Mouse (Mus musculus): ENCODE measurements at regions not wholly inside any gene's neighbourhood (a gene's known extent, or its start where the extent isn't known, plus 50 kb on each side); places are given as distances from the start of the nearest gene placed in this dataset.
A peak's percentile ranks its signal among the peaks of the same experiment; 100 is the strongest.

- DNase-seq (ENCODE audit: low read depth, low spot score) = no peak
Observed at GRCm38 (mm10) chr6:31192197-31192596, 206.3 kb upstream of the Mkln1 start.

GRCm38 (mm10) chr6:31193202-31193601, 205.3 kb upstream of the Mkln1 start:
- no peak for DNase-seq (ENCODE audit: low read depth, low spot score)

- DNase-seq (ENCODE audit: low read depth, low spot score) = no peak
Observed at GRCm38 (mm10) chr6:31197631-31198338, 200.8 kb upstream of the Mkln1 start.

- DNase-seq (ENCODE audit: low read depth, low spot score) = no peak
Observed at GRCm38 (mm10) chr6:31198340-31198739, 200.2 kb upstream of the Mkln1 start.

GRCm38 (mm10) chr6:31200705-31201104, 197.8 kb upstream of the Mkln1 start:
- DNase-seq (ENCODE audit: low read depth, low spot score) = peak; percentile 50

GRCm38 (mm10) chr6:31201375-31201972, 197.1 kb upstream of the Mkln1 start:
- no peak for DNase-seq (ENCODE audit: low read depth, low spot score)

- DNase-seq (ENCODE audit: low read depth, low spot score) = no peak
Observed at GRCm38 (mm10) chr6:31202594-31202993, 195.9 kb upstream of the Mkln1 start.

GRCm38 (mm10) chr6:31204434-31204833, 194.1 kb upstream of the Mkln1 start:
- no peak for DNase-seq (ENCODE audit: low read depth, low spot score)

GRCm38 (mm10) chr6:31204839-31205238, 193.7 kb upstream of the Mkln1 start:
- no peak for DNase-seq (ENCODE audit: low read depth, low spot score)

GRCm38 (mm10) chr6:31206106-31206505, 192.4 kb upstream of the Mkln1 start:
- DNase-seq (ENCODE audit: low read depth, low spot score) = no peak

GRCm38 (mm10) chr6:31207231-31207630, 191.3 kb upstream of the Mkln1 start:
- peak; percentile 38 for DNase-seq (ENCODE audit: low read depth, low spot score)

- no peak for DNase-seq (ENCODE audit: low read depth, low spot score)
Observed at GRCm38 (mm10) chr6:31208224-31208623, 190.3 kb upstream of the Mkln1 start.

- no peak for DNase-seq (ENCODE audit: low read depth, low spot score)
Observed at GRCm38 (mm10) chr6:31209411-31210139, 189.0 kb upstream of the Mkln1 start.

GRCm38 (mm10) chr6:31210209-31210714, 188.3 kb upstream of the Mkln1 start:
- DNase-seq (ENCODE audit: low read depth, low spot score) = no peak

GRCm38 (mm10) chr6:31211091-31211490, 187.4 kb upstream of the Mkln1 start:
- no peak for DNase-seq (ENCODE audit: low read depth, low spot score)

- DNase-seq (ENCODE audit: low read depth, low spot score) = no peak
Observed at GRCm38 (mm10) chr6:31211616-31212015, 186.9 kb upstream of the Mkln1 start.

- no peak for DNase-seq (ENCODE audit: low read depth, low spot score)
Observed at GRCm38 (mm10) chr6:31212080-31212479, 186.5 kb upstream of the Mkln1 start.

GRCm38 (mm10) chr6:31212694-31213093, 185.8 kb upstream of the Mkln1 start:
- no peak for DNase-seq (ENCODE audit: low read depth, low spot score)

GRCm38 (mm10) chr6:31213161-31213560, 185.4 kb upstream of the Mkln1 start:
- no peak for DNase-seq (ENCODE audit: low read depth, low spot score)

GRCm38 (mm10) chr6:31215661-31216060, 182.9 kb upstream of the Mkln1 start:
- no peak for DNase-seq (ENCODE audit: low read depth, low spot score)

GRCm38 (mm10) chr6:31216206-31217059, 182.1 kb upstream of the Mkln1 start:
- peak; percentile 94 for DNase-seq (ENCODE audit: low read depth, low spot score)

Data from skeletal muscle tissue, adult 2 months (tissue).